Mouse (Mus musculus): ENCODE data around the gene Hspa8.

DNA sequence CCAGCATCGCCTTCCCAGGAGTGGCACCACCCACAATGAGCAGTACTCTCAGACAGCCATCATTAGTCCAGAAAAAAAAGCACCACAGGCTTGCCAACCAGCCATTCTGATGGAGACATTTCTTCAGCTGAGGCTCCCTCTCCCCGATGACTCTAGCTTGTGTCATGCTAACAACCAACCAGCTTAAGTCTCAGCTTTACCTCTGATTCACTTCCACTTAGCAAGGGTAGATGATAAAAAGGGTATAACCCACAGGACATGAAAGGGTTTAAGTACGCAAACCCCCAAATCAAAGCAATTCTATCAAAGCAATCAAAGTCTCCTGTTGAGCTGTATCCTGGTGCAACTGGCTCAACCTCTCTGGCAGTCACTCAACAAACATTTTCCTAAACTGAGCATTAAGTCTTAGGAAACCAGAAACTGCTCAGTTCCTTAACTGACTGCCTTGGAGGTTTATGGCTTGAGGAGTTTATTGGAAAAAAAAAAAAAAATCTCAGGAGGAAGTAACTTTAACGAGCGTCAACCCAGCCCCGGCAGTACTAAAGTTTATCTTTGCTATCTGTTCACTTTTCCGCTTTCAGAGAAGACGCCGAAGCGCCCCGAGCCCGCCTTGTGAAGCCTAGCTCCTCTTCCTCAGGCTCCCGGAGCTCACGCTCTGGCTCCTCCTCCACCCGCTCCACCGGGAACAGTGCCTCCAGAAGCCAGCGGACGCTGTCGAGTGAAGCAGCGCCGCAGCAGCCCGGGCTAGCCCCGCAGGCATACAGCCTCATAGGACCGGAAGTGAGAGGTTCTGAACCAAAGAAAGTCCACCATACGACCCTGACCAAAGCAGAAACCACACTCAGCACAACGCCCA is 18.8 kb upstream of the Hspa8 start:
- TF ChIP-seq GATA1 (IDR thresholded peaks at IDR 0.05; ENCODE audit: low read length) (no peak), TAL1 (IDR thresholded peaks at IDR 0.05; ENCODE audit: low read length) (no peak)
